Mouse (Mus musculus) G1E (cell line): ENCODE data around the gene Fuz. TPM values are rescaled to one million over a fixed set of nuclear protein-coding genes. Genes with fewer than 3 reads are reported as not detected.

Experiments
- ATAC-seq: 2 replicates; pipeline ENCODE4 v1.8.0; 2016; ENCODE audit warnings: mild to moderate bottlenecking; ENCODE audit not compliant: insufficient number of reproducible peaks, poor library complexity, low FRiP score, severe bottlenecking; ENCODE audit errors: extremely low read depth
- DNase-seq: peaks from one replicate; pipeline ENCODE4 v3.0.0; 2012; ENCODE audit warnings: low spot score
- H3K27me3 ChIP-seq: 2 replicates; pipeline ENCODE4 v1.6.1; 2012; ENCODE audit warnings: mild to moderate bottlenecking, low read length, inconsistent platforms; ENCODE audit not compliant: insufficient read depth
- H3K36me3 ChIP-seq: replicated peaks from 2 replicates; pipeline ENCODE3; 2012; ENCODE audit warnings: mild to moderate bottlenecking, inconsistent platforms
- H3K4me1 ChIP-seq: 2 replicates; pipeline ENCODE4 v1.6.1; 2012; ENCODE audit warnings: low read depth, low read length, inconsistent platforms, mixed read lengths; ENCODE audit not compliant: insufficient read depth
- H3K4me3 ChIP-seq: 2 replicates; pipeline ENCODE4 v1.5.1; 2012; ENCODE audit warnings: low read depth, mild to moderate bottlenecking, inconsistent platforms, low read length, moderate library complexity, mixed read lengths
- H3K9me3 ChIP-seq: replicated peaks from 2 replicates; pipeline ENCODE4 v1.6.1; 2012; ENCODE audit warnings: inconsistent platforms
- CTCF ChIP-seq: IDR thresholded peaks from 2 replicates; pipeline ENCODE4 v1.5.1; 2012; ENCODE audit warnings: low read depth, low read length, inconsistent platforms, mixed read lengths
- GATA1 ChIP-seq: IDR thresholded peaks from 2 replicates; pipeline ENCODE4 v1.6.1; 2012; ENCODE audit warnings: borderline replicate concordance, low read length, inconsistent platforms, mixed read lengths
- GATA2 ChIP-seq: IDR thresholded peaks from 2 replicates; pipeline ENCODE4 v1.6.1; 2012; ENCODE audit warnings: low read depth, low read length, inconsistent platforms, borderline replicate concordance
- POLR2AphosphoS5 ChIP-seq: IDR thresholded peaks from 2 replicates; pipeline ENCODE4 v1.6.1; 2012; ENCODE audit warnings: low read depth, low read length, inconsistent platforms; ENCODE audit not compliant: insufficient replicate concordance
- TAL1 ChIP-seq: conservative IDR thresholded peaks from 2 replicates; pipeline ENCODE4 v1.6.1; 2012; ENCODE audit warnings: low read depth, low read length, inconsistent platforms, mixed read lengths
- polyA plus RNA-seq: library from polyadenylated mRNA; stranded (reverse); fragments of >175 nt; gene quantifications from 2 replicates; pipeline ENCODE4 v1.2.3, GENCODE M21; 2012
- total RNA-seq, 2 experiments: library from RNA; stranded (forward) in 1 of 2; stranded (reverse) in 1 of 2; fragments of 200-1000 nt in 1 of 2; fragments of >200 nt in 1 of 2; fragmentation: Nextera tagmentation in 1 of 2; gene quantifications; 2 replicates each; pipeline ENCODE4 v1.2.3; 2014 to 2017

Gene Fuz
- total and polyA plus RNA-seq, 3 experiments: 16.8 to 37.5 (median 17.8) TPM

GRCm38 (mm10) chr7:44905430-44905829 is 9.6 kb downstream of the Fuz start:
- DNase-seq (no peak), ATAC-seq (no peak)
- Histone ChIP-seq H3K27me3 (no peaks in the 10 kb centered on the region), H3K9me3 (no peaks in the 10 kb centered on the region), H3K4me3 (no peak overlapping the region), H3K4me1 (peaks cover 30% of the 10 kb centered on the region), H3K36me3 (peaks cover 100% of the 10 kb centered on the region)
- TF ChIP-seq TAL1 (no peak), POLR2AphosphoS5 (no peak), GATA2 (no peak), CTCF (no peak), GATA1 (no peak)

- Histone ChIP-seq H3K4me3 (no peak overlapping the region), H3K36me3 (peaks cover 99% of the 10 kb centered on the region), H3K27me3 (no peaks in the 10 kb centered on the region), H3K9me3 (no peaks in the 10 kb centered on the region), H3K4me1 (peaks cover 10% of the 10 kb centered on the region; the same call in 1 of the 2 replicates)
- ATAC-seq (no peak), DNase-seq (no peak)
- TF ChIP-seq GATA1 (no peak), TAL1 (no peak), POLR2AphosphoS5 (no peak), GATA2 (no peak), CTCF (no peak)
These were observed 13.0 kb downstream of the Fuz start for GRCm38 (mm10) chr7:44908706-44909476.

GRCm38 (mm10) chr7:44914396-44914795 is 18.5 kb downstream of the Fuz start:
- Histone ChIP-seq H3K4me1 (peaks cover 7% of the 10 kb centered on the region), H3K4me3 (no peak overlapping the region), H3K27me3 (no peaks in the 10 kb centered on the region), H3K36me3 (peaks cover 98% of the 10 kb centered on the region), H3K9me3 (no peaks in the 10 kb centered on the region)
- DNase-seq (no peak), ATAC-seq (no peak)
- TF ChIP-seq POLR2AphosphoS5 (no peak), GATA1 (no peak), TAL1 (no peak), CTCF (no peak), GATA2 (no peak)

GRCm38 (mm10) chr7:44915314-44915713 is 19.4 kb downstream of the Fuz start:
- ATAC-seq: no peak
- DNase-seq: no peak
- no peak overlapping the region for H3K4me3 ChIP-seq
- H3K36me3 ChIP-seq: peaks cover 96% of the 10 kb centered on the region
- TF ChIP-seq GATA1 (no peak), GATA2 (no peak)
- H3K4me1 ChIP-seq: peaks cover 7% of the 10 kb centered on the region
- H3K27me3 ChIP-seq: no peaks in the 10 kb centered on the region
- H3K9me3 ChIP-seq: no peaks in the 10 kb centered on the region

GRCm38 (mm10) chr7:44916191-44916590 is 20.3 kb downstream of the Fuz start:
- TF ChIP-seq CTCF: no peak
- no peak for TF ChIP-seq TAL1
- TF ChIP-seq GATA1: no peak
- no peak for TF ChIP-seq GATA2
- no peak for TF ChIP-seq POLR2AphosphoS5
- no peak overlapping the region for H3K4me3 ChIP-seq
- no peaks in the 10 kb centered on the region for H3K9me3 ChIP-seq
- H3K4me1 ChIP-seq: peaks cover 7% of the 10 kb centered on the region
- H3K27me3 ChIP-seq: no peaks in the 10 kb centered on the region
- peaks cover 96% of the 10 kb centered on the region for H3K36me3 ChIP-seq
- no peak for DNase-seq
- ATAC-seq: no peak

GRCm38 (mm10) chr7:44916881-44917280 is 21.0 kb downstream of the Fuz start:
- H3K27me3 ChIP-seq: no peaks in the 10 kb centered on the region
- H3K4me1 ChIP-seq: peaks cover 11% of the 10 kb centered on the region
- ATAC-seq: no peak
- TF ChIP-seq GATA2: no peak
- TF ChIP-seq GATA1: no peak
- no peak for TF ChIP-seq POLR2AphosphoS5
- no peak for TF ChIP-seq TAL1
- no peak for TF ChIP-seq CTCF
- peaks cover 95% of the 10 kb centered on the region for H3K36me3 ChIP-seq
- no peaks in the 10 kb centered on the region for H3K9me3 ChIP-seq
- no peak for DNase-seq
- no peak overlapping the region for H3K4me3 ChIP-seq

- H3K4me3 ChIP-seq: no peak overlapping the region
- H3K4me1 ChIP-seq: peaks cover 18% of the 10 kb centered on the region
- ATAC-seq (no peak), DNase-seq (no peak)
- H3K36me3 ChIP-seq: peaks cover 94% of the 10 kb centered on the region
- TF ChIP-seq CTCF: no peak
- TF ChIP-seq POLR2AphosphoS5: no peak
- TF ChIP-seq GATA1: no peak
- no peak for TF ChIP-seq TAL1
- no peak for TF ChIP-seq GATA2
- no peaks in the 10 kb centered on the region for H3K27me3 ChIP-seq
- H3K9me3 ChIP-seq: no peaks in the 10 kb centered on the region
These were observed 22.3 kb downstream of the Fuz start for GRCm38 (mm10) chr7:44918219-44918618.
